Mouse (Mus musculus) forebrain, embryonic 11.5 days (tissue): Measurements from ENCODE around the gene Arfip2. TPM values are rescaled to one million over a fixed set of nuclear protein-coding genes. Genes with fewer than 3 reads are reported as not detected.

Source experiments
- ATAC-seq: fragments of 200-750 bp; cut with Nextera tagmentation; replicated peaks from 2 replicates; pipeline ENCODE4 v1.8.0; 2017; ENCODE audit warnings: moderate TSS enrichment; ENCODE audit not compliant: low FRiP score
- DNase-seq: peaks from one replicate; pipeline ENCODE4 v3.0.0-alpha.2; 2017; ENCODE audit warnings: low spot score
- H3K27ac ChIP-seq: fragments of 300-500 bp; sonication (generic); 2 replicates; pipeline ENCODE4 v1.5.1; 2014; ENCODE audit warnings: low read depth, low read length
- H3K27me3 ChIP-seq: fragments of 300-500 bp; sonication (generic); 2 replicates; pipeline ENCODE4 v1.6.1; 2014; ENCODE audit warnings: mild to moderate bottlenecking, low read length, mixed read lengths; ENCODE audit not compliant: control insufficient read depth, insufficient read depth
- H3K36me3 ChIP-seq: fragments of 300-500 bp; sonication (generic); 2 replicates; pipeline ENCODE4 v1.6.1; 2014; ENCODE audit warnings: mild to moderate bottlenecking, low read length, moderate library complexity, mixed read lengths; ENCODE audit not compliant: control insufficient read depth, insufficient read depth
- H3K4me1 ChIP-seq: fragments of 300-500 bp; sonication (generic); replicated peaks from 2 replicates; pipeline ENCODE4 v1.6.1; 2014; ENCODE audit warnings: low read length, mixed read lengths; ENCODE audit not compliant: control insufficient read depth, insufficient read depth
- H3K4me2 ChIP-seq: fragments of 300-500 bp; sonication (generic); 2 replicates; pipeline ENCODE4 v1.6.1; 2014; ENCODE audit warnings: low read depth, mild to moderate bottlenecking, low read length, moderate library complexity, mixed read lengths; ENCODE audit not compliant: severe bottlenecking
- H3K4me3 ChIP-seq: fragments of 300-500 bp; sonication (generic); 2 replicates; pipeline ENCODE4 v1.5.1; 2014; ENCODE audit warnings: low read depth, low read length
- H3K9ac ChIP-seq: fragments of 300-500 bp; sonication (generic); 2 replicates; pipeline ENCODE4 v1.6.1; 2014; ENCODE audit warnings: low read length
- H3K9me3 ChIP-seq: fragments of 300-500 bp; sonication (generic); 2 replicates; pipeline ENCODE4 v1.6.1; 2016; ENCODE audit warnings: low read length, mixed read lengths; ENCODE audit not compliant: control insufficient read depth
- WGBS: fragments of 180-500 bp; shearing (Covaris S2); extraction: QIAGEN DNeasy Blood & Tissue Kit; methylation state at CpG from one replicate; pipeline ENCODE4 v1.1.7; 2014; 5-methylcytosine and 5-hydroxymethylcytosine counted together
- polyA plus RNA-seq: library from polyadenylated mRNA; unstranded; fragments of >200 nt; fragmentation: Nextera tagmentation; extraction: Ambion mirVana; gene quantifications from 2 replicates; pipeline ENCODE4 v1.2.1, GENCODE M21; 2014

Arfip2 gene
- 78.2 and 90.2 TPM in 2 replicates for polyA plus RNA-seq

GRCm38 (mm10) chr7:105640233-105640893 is at the start of gene Arfip2, which contains the start of gene Gm45799:
Arfip2 (minus strand) TSS chr7:105640416.
Gm45799 (plus strand) TSS chr7:105640552.
- Histone ChIP-seq H3K4me3 (peak within 1 kb of the TSS; percentile 69), H3K27ac (no peak within 1 kb of the TSS), H3K27me3 (no peaks in the 10 kb centered on the region), H3K4me1 (peaks cover 10% of the 10 kb centered on the region), H3K36me3 (no peaks in the 10 kb centered on the region; the same call in 1 of the 2 replicates), H3K9ac (peak within 1 kb of the TSS; percentile 80), H3K4me2 (peak within 1 kb of the TSS; percentile 96), H3K9me3 (no peaks in the 10 kb centered on the region)
- ATAC-seq: peak; percentile 96
- peak; percentile 96 for DNase-seq
- under 1% methylated on average over 45 of the region's 45 CpGs for WGBS

- H3K27me3 ChIP-seq: no peaks in the 10 kb centered on the region
- DNase-seq: no peak
- H3K36me3 ChIP-seq: no peaks in the 10 kb centered on the region
- H3K9me3 ChIP-seq: no peaks in the 10 kb centered on the region
- no peak overlapping the region for H3K4me3 ChIP-seq
- peak overlapping the region; percentile 24; the same call in 1 of the 2 replicates for H3K4me2 ChIP-seq
- H3K4me1 ChIP-seq: no peaks in the 10 kb centered on the region; the same call in 1 of the 2 replicates
- 0 out of 2 replicates have a peak, but pooled peaks have one; percentile 56 for ATAC-seq
- no peak overlapping the region for H3K27ac ChIP-seq
- WGBS: 11% methylated on average over 13 of the region's 13 CpGs
- H3K9ac ChIP-seq: no peak overlapping the region
Observed at GRCm38 (mm10) chr7:105685541-105686197, 45.5 kb upstream of the Arfip2 start.

GRCm38 (mm10) chr7:105650639-105651435 is 10.6 kb upstream of the Arfip2 start, which contains the start of gene Dnhd1:
Dnhd1 (plus strand) TSS chr7:105650827.
- Histone ChIP-seq H3K27ac (no peak within 1 kb of the TSS), H3K4me2 (peak within 1 kb of the TSS; percentile 58)

GRCm38 (mm10) chr7:105641936-105642335 is 1.7 kb upstream of the Arfip2 start:
- no peak overlapping the region for H3K27ac ChIP-seq
- H3K4me2 ChIP-seq: no peak overlapping the region
- ATAC-seq (no peak), DNase-seq (no peak)
- peaks cover 10% of the 10 kb centered on the region for H3K4me1 ChIP-seq
- H3K36me3 ChIP-seq: no peaks in the 10 kb centered on the region; the same call in 1 of the 2 replicates
- no peak overlapping the region for H3K4me3 ChIP-seq
- H3K9me3 ChIP-seq: no peaks in the 10 kb centered on the region
- no peak overlapping the region for H3K9ac ChIP-seq
- H3K27me3 ChIP-seq: no peaks in the 10 kb centered on the region
- 83% methylated on average over 3 of the region's 3 CpGs for WGBS

More at GRCm38 (mm10) chr7:105650639-105651435, 10.6 kb upstream of the Arfip2 start, which contains the start of gene Dnhd1:
- no peaks in the 10 kb centered on the region for H3K36me3 ChIP-seq
- ATAC-seq: peak; percentile 95
- WGBS: 2% methylated on average over 17 of the region's 17 CpGs
- H3K27me3 ChIP-seq: no peaks in the 10 kb centered on the region
- peak; percentile 85 for DNase-seq
- 0 out of 2 replicates have a peak, but pooled peaks cover 2% of the 10 kb centered on the region for H3K4me1 ChIP-seq
- no peaks in the 10 kb centered on the region for H3K9me3 ChIP-seq
- peak within 1 kb of the TSS; percentile 27 for H3K4me3 ChIP-seq
- H3K9ac ChIP-seq: peak within 1 kb of the TSS; percentile 9; the same call in 1 of the 2 replicates

- H3K4me1 ChIP-seq: peaks cover 10% of the 10 kb centered on the region
- no peaks in the 10 kb centered on the region; the same call in 1 of the 2 replicates for H3K36me3 ChIP-seq
- no peak overlapping the region for H3K27ac ChIP-seq
- ATAC-seq: no peak; the same call in 1 of the 2 replicates
- H3K9me3 ChIP-seq: no peaks in the 10 kb centered on the region
- under 1% methylated on average over 17 of the region's 18 CpGs for WGBS
- peak overlapping the region; percentile 96 for H3K4me2 ChIP-seq
- H3K9ac ChIP-seq: peak overlapping the region; percentile 73
- H3K4me3 ChIP-seq: peak overlapping the region; percentile 69
- no peaks in the 10 kb centered on the region for H3K27me3 ChIP-seq
- no peak for DNase-seq
Observed at GRCm38 (mm10) chr7:105640894-105641255, 659 bp upstream of the Arfip2 start.

- Histone ChIP-seq H3K36me3 (no peaks in the 10 kb centered on the region; the same call in 1 of the 2 replicates), H3K9ac (peak within 1 kb of the TSS; percentile 80), H3K4me3 (peak within 1 kb of the TSS; percentile 69), H3K4me1 (peaks cover 10% of the 10 kb centered on the region), H3K27me3 (no peaks in the 10 kb centered on the region), H3K27ac (no peak within 1 kb of the TSS), H3K9me3 (no peaks in the 10 kb centered on the region), H3K4me2 (peak within 1 kb of the TSS; percentile 96)
- ATAC-seq: no peak
- no peak for DNase-seq
- 8% methylated on average over 2 of the region's 2 CpGs for WGBS
Observed at GRCm38 (mm10) chr7:105639756-105640155, 460 bp downstream of the Arfip2 start, which contains the start of gene Timm10b. Timm10b (plus strand) TSS chr7:105640056.

GRCm38 (mm10) chr7:105639304-105639703 is 912 bp downstream of the Arfip2 start:
- peak overlapping the region; percentile 69 for H3K4me3 ChIP-seq
- DNase-seq: no peak

GRCm38 (mm10) chr7:105638776-105639175 is 1.4 kb downstream of the Arfip2 start:
- no peaks in the 10 kb centered on the region; the same call in 1 of the 2 replicates for H3K36me3 ChIP-seq
- WGBS: 89% methylated on average over 6 of the region's 6 CpGs
- DNase-seq: no peak

More at GRCm38 (mm10) chr7:105639304-105639703, 912 bp downstream of the Arfip2 start:
- WGBS: 81% methylated on average over 9 of the region's 9 CpGs
- H3K9ac ChIP-seq: peak overlapping the region; percentile 80; the same call in 1 of the 2 replicates
- H3K27me3 ChIP-seq: no peaks in the 10 kb centered on the region
- H3K27ac ChIP-seq: no peak overlapping the region
- no peak for ATAC-seq
- peak overlapping the region; percentile 96 for H3K4me2 ChIP-seq
- peaks cover 13% of the 10 kb centered on the region for H3K4me1 ChIP-seq
- no peaks in the 10 kb centered on the region; the same call in 1 of the 2 replicates for H3K36me3 ChIP-seq
- no peaks in the 10 kb centered on the region for H3K9me3 ChIP-seq

More at GRCm38 (mm10) chr7:105638776-105639175, 1.4 kb downstream of the Arfip2 start:
- no peak for ATAC-seq
- Histone ChIP-seq H3K9me3 (no peaks in the 10 kb centered on the region), H3K27me3 (no peaks in the 10 kb centered on the region), H3K4me3 (no peak overlapping the region), H3K9ac (no peak overlapping the region), H3K4me1 (peaks cover 15% of the 10 kb centered on the region), H3K27ac (no peak overlapping the region), H3K4me2 (no peak overlapping the region)
